Mouse (Mus musculus): ENCODE measurements around the gene Cnga3. TPM values are rescaled to one million over a fixed set of nuclear protein-coding genes. Genes with fewer than 3 reads are reported as not detected.

Gene Cnga3
- polyA plus RNA-seq (2015; fragmentation: Nextera tagmentation; extraction: Ambion mirVana), result not detected in 2 replicates

GRCm38 (mm10) chr1:37214144-37214543, at the start of gene Cnga3:
Cnga3 (plus strand) TSS chr1:37214434.
- 0 out of 2 replicates have a peak, but pooled peaks cover 4% of the 10 kb centered on the region for H3K27me3 ChIP-seq
- no peak within 1 kb of the TSS for H3K4me2 ChIP-seq
- no peaks in the 10 kb centered on the region for H3K4me1 ChIP-seq
- no peak within 1 kb of the TSS for H3K27ac ChIP-seq
- no peaks in the 10 kb centered on the region for H3K9me3 ChIP-seq
- no peak within 1 kb of the TSS for H3K9ac ChIP-seq
- ATAC-seq (ENCODE audit: insufficient number of reproducible peaks, low FRiP score, low TSS enrichment, low read depth), result no peak
- no peaks in the 10 kb centered on the region for H3K36me3 ChIP-seq
- no peak within 1 kb of the TSS for H3K4me3 ChIP-seq
- 67% methylated on average over 1 of the region's 1 CpGs for WGBS

DNA sequence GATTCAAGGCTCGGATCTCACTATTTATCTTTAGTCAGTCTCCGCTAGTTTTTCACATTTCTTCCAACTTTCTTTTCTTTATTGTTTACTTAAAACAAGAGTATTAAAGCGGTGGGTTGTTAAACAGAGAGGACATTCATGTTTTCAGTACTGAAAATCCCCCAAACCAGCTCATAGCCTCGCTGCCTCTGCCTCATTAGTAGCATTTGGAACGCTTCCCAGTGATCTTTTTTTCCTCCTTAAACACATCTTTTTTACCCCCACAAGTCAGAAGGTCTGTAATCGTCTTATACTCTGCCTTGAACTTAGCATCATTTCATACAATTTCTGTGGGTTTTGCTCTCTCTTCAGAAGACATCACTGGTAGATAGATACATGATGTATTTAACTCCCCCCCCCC, 48.2 kb upstream of the Cnga3 start:
- H3K27me3 ChIP-seq, result no peaks in the 10 kb centered on the region
- WGBS, result 34% methylated on average over 6 of the region's 6 CpGs
- H3K36me3 ChIP-seq, result no peaks in the 10 kb centered on the region
- H3K4me2 ChIP-seq, result no peak overlapping the region
- no peak overlapping the region for H3K4me3 ChIP-seq
- no peak for ATAC-seq (ENCODE audit: insufficient number of reproducible peaks, low FRiP score, low TSS enrichment, low read depth)
- H3K9me3 ChIP-seq, result no peaks in the 10 kb centered on the region
- H3K27ac ChIP-seq, result no peak overlapping the region
- no peak overlapping the region for H3K9ac ChIP-seq
- H3K4me1 ChIP-seq, result no peaks in the 10 kb centered on the region

DNA sequence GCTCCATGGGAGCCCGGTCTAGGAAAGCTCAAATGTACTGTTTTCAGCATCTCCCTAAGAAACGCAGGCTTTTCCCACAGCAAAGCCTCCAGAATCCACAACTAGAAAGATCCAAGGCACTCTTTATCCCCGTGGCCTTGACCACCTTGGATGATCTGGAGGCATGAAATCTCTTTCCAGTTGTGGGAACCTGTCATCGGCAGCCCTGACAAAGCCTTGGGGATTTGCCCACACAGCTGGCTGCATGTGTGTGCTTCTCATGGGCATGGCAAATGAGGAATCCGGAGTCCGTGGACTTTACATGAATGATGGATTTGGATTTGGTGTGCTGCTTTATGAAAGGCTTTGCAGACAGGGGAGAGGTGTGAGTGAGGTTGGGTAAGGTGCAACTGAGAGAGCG, 46.3 kb upstream of the Cnga3 start:
- Histone ChIP-seq H3K4me3 (no peak overlapping the region), H3K36me3 (no peaks in the 10 kb centered on the region), H3K9ac (no peak overlapping the region), H3K9me3 (no peaks in the 10 kb centered on the region), H3K27ac (no peak overlapping the region), H3K4me1 (no peaks in the 10 kb centered on the region), H3K4me2 (no peak overlapping the region), H3K27me3 (no peaks in the 10 kb centered on the region)
- 72% methylated on average over 7 of the region's 7 CpGs for WGBS
- no peak for ATAC-seq (ENCODE audit: insufficient number of reproducible peaks, low FRiP score, low TSS enrichment, low read depth)

GRCm38 (mm10) chr1:37177874-37178273, 36.4 kb upstream of the Cnga3 start:
- 94% methylated on average over 2 of the region's 2 CpGs for WGBS
- no peaks in the 10 kb centered on the region for H3K27me3 ChIP-seq

GRCm38 (mm10) chr1:37179852-37180251, 34.4 kb upstream of the Cnga3 start:
- no peak for ATAC-seq (ENCODE audit: insufficient number of reproducible peaks, low FRiP score, low TSS enrichment, low read depth)
- H3K4me1 ChIP-seq, result no peaks in the 10 kb centered on the region
- 49% methylated on average over 5 of the region's 5 CpGs for WGBS
- H3K4me3 ChIP-seq, result no peak overlapping the region
- H3K9ac ChIP-seq, result no peak overlapping the region
- H3K27me3 ChIP-seq, result no peaks in the 10 kb centered on the region
- no peak overlapping the region for H3K27ac ChIP-seq
- H3K9me3 ChIP-seq, result no peaks in the 10 kb centered on the region
- H3K4me2 ChIP-seq, result no peak overlapping the region
- no peaks in the 10 kb centered on the region for H3K36me3 ChIP-seq

More at GRCm38 (mm10) chr1:37177874-37178273, 36.4 kb upstream of the Cnga3 start:
- no peak overlapping the region for H3K9ac ChIP-seq
- H3K9me3 ChIP-seq, result no peaks in the 10 kb centered on the region
- H3K36me3 ChIP-seq, result no peaks in the 10 kb centered on the region
- no peak overlapping the region for H3K27ac ChIP-seq
- no peaks in the 10 kb centered on the region for H3K4me1 ChIP-seq
- no peak for ATAC-seq (ENCODE audit: insufficient number of reproducible peaks, low FRiP score, low TSS enrichment, low read depth)
- no peak overlapping the region for H3K4me3 ChIP-seq
- H3K4me2 ChIP-seq, result no peak overlapping the region

DNA sequence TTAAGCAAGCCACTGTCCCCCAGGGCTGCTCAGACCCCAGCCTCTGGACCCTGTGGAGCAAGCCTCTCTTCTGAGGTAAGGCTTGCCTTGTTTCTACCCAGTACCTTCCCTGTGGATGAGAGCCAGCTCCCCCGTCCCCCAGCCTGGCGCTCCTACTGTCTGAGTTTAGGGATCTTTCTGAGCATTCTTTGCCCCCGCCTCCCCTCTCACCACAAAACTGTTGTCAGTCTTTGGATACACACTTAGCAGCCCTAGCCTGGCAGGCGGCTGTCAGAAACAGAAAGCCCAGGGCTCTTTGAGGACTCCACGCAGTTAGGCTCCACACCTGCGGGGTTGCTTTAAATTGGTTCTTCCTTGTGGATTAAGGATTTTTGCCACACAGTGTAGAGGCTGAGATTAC, 27.2 kb upstream of the Cnga3 start:
- H3K9ac ChIP-seq, result no peak overlapping the region
- H3K27me3 ChIP-seq, result no peaks in the 10 kb centered on the region
- ATAC-seq (ENCODE audit: insufficient number of reproducible peaks, low FRiP score, low TSS enrichment, low read depth), result no peak
- H3K4me1 ChIP-seq, result peaks cover 10% of the 10 kb centered on the region
- 61% methylated on average over 6 of the region's 6 CpGs for WGBS
- H3K4me3 ChIP-seq, result no peak overlapping the region
- H3K4me2 ChIP-seq, result no peak overlapping the region
- no peak overlapping the region for H3K27ac ChIP-seq
- no peaks in the 10 kb centered on the region for H3K36me3 ChIP-seq
- no peaks in the 10 kb centered on the region for H3K9me3 ChIP-seq

- Histone ChIP-seq H3K4me3 (no peak overlapping the region), H3K27ac (no peak overlapping the region), H3K4me2 (no peak overlapping the region), H3K9me3 (no peaks in the 10 kb centered on the region), H3K36me3 (no peaks in the 10 kb centered on the region), H3K27me3 (no peaks in the 10 kb centered on the region), H3K4me1 (no peaks in the 10 kb centered on the region), H3K9ac (no peak overlapping the region)
- ATAC-seq (ENCODE audit: insufficient number of reproducible peaks, low FRiP score, low TSS enrichment, low read depth), result no peak
- WGBS, result 56% methylated on average over 4 of the region's 4 CpGs
These were observed 19.6 kb upstream of the Cnga3 start for GRCm38 (mm10) chr1:37194607-37195006.

DNA sequence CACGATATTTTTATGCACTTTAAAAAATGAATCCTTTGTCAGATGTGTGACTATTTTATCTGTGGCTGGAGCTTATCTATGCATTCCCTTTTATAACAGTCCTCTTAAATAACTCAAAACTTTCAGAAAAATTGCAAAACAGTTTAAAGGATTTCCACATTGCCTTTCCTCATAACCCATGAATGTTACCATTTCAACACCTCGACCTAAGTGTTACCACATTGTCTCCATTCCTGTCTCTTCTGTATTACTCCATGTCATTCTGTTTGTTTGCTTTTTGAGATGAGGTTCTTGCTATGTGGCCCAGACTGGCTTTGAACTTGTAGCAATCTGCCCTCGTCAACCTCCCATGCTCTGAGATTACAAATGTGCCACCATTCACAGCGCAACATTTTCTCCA, 12.8 kb upstream of the Cnga3 start:
- H3K9ac ChIP-seq, result no peak overlapping the region
- 81% methylated on average over 4 of the region's 4 CpGs for WGBS
- no peak overlapping the region for H3K4me3 ChIP-seq
- no peaks in the 10 kb centered on the region for H3K27me3 ChIP-seq
- H3K27ac ChIP-seq, result no peak overlapping the region
- no peaks in the 10 kb centered on the region for H3K4me1 ChIP-seq
- H3K4me2 ChIP-seq, result no peak overlapping the region
- no peak for ATAC-seq (ENCODE audit: insufficient number of reproducible peaks, low FRiP score, low TSS enrichment, low read depth)
- H3K9me3 ChIP-seq, result no peaks in the 10 kb centered on the region
- no peaks in the 10 kb centered on the region for H3K36me3 ChIP-seq

- no peak overlapping the region for H3K4me2 ChIP-seq
- no peaks in the 10 kb centered on the region for H3K9me3 ChIP-seq
- no peak overlapping the region for H3K9ac ChIP-seq
- H3K27ac ChIP-seq, result no peak overlapping the region
- no peak for ATAC-seq (ENCODE audit: insufficient number of reproducible peaks, low FRiP score, low TSS enrichment, low read depth)
- no peak overlapping the region for H3K4me3 ChIP-seq
- no peaks in the 10 kb centered on the region for H3K36me3 ChIP-seq
- H3K27me3 ChIP-seq, result no peaks in the 10 kb centered on the region
- no peaks in the 10 kb centered on the region for H3K4me1 ChIP-seq
- WGBS, result 42% methylated on average over 8 of the region's 8 CpGs
These were observed 6.5 kb upstream of the Cnga3 start for GRCm38 (mm10) chr1:37207743-37208142.

- Histone ChIP-seq H3K27ac (no peak overlapping the region), H3K9me3 (no peaks in the 10 kb centered on the region), H3K4me2 (no peak overlapping the region), H3K4me3 (no peak overlapping the region), H3K36me3 (no peaks in the 10 kb centered on the region), H3K9ac (no peak overlapping the region), H3K4me1 (no peaks in the 10 kb centered on the region), H3K27me3 (no peaks in the 10 kb centered on the region)
- WGBS, result 90% methylated on average over 9 of the region's 9 CpGs
- no peak for ATAC-seq (ENCODE audit: insufficient number of reproducible peaks, low FRiP score, low TSS enrichment, low read depth)
These were observed 1.9 kb upstream of the Cnga3 start for GRCm38 (mm10) chr1:37212375-37212774.

DNA sequence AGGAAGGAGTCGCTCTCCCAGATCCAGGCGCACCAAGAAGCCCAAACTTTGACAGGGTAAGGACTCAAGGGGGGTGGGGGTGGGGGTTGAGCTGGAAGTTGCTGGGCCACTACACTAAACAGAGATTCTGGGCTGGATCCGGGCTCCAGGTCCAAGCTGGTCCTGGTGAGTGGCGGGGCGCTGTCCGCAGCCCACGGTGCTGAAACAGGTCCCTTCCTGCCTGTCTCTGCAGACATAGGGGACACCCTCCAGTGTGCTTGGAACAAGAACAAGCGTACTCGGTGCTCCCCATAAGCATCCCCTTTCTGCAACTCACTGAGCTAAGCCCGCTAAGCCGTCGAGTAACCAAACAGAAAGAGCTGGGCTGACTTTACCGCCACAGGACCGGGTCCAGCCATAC, 4.2 kb downstream of the Cnga3 start:
- no peaks in the 10 kb centered on the region for H3K36me3 ChIP-seq
- no peak for ATAC-seq (ENCODE audit: insufficient number of reproducible peaks, low FRiP score, low TSS enrichment, low read depth)
- WGBS, result 4% methylated on average over 14 of the region's 14 CpGs
- H3K4me2 ChIP-seq, result no peak overlapping the region
- no peaks in the 10 kb centered on the region for H3K9me3 ChIP-seq
- no peak overlapping the region for H3K9ac ChIP-seq
- no peak overlapping the region for H3K27ac ChIP-seq
- peaks cover 7% of the 10 kb centered on the region; the same call in 1 of the 2 replicates for H3K27me3 ChIP-seq
- H3K4me1 ChIP-seq, result peaks cover 3% of the 10 kb centered on the region; the same call in 1 of the 2 replicates
- H3K4me3 ChIP-seq, result no peak overlapping the region

DNA sequence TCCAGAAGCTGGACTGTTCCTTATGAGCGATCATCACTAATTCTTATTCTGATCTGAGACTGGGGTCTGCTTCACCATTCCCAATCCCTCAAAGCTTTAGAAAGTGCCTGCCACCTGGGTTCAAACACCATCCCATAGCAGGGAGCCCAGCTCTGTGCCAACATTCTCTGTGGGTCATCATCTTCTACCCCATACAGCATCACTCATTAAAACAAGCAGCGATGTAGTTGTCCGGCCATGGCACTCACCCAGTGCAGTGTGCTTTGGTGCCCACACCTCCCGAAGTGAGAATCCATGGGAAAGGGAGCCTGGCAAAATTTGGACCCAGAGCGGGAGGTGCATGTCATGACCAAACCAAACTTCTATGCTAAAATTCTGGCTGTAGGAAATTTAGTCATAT, 5.4 kb downstream of the Cnga3 start:
- H3K9ac ChIP-seq, result no peak overlapping the region
- no peak for ATAC-seq (ENCODE audit: insufficient number of reproducible peaks, low FRiP score, low TSS enrichment, low read depth)

More for the DNA sequence above, 5.4 kb downstream of the Cnga3 start:
- Histone ChIP-seq H3K4me2 (no peak overlapping the region), H3K4me1 (peaks cover 3% of the 10 kb centered on the region; the same call in 1 of the 2 replicates), H3K36me3 (no peaks in the 10 kb centered on the region), H3K9me3 (no peaks in the 10 kb centered on the region), H3K27me3 (peaks cover 7% of the 10 kb centered on the region; the same call in 1 of the 2 replicates), H3K27ac (no peak overlapping the region), H3K4me3 (no peak overlapping the region)
- 82% methylated on average over 5 of the region's 5 CpGs for WGBS

All from limb, embryonic 15.5 days (tissue).